ENCODE assay signal across 12 mouse cellular contexts in the genomic region with DNA sequence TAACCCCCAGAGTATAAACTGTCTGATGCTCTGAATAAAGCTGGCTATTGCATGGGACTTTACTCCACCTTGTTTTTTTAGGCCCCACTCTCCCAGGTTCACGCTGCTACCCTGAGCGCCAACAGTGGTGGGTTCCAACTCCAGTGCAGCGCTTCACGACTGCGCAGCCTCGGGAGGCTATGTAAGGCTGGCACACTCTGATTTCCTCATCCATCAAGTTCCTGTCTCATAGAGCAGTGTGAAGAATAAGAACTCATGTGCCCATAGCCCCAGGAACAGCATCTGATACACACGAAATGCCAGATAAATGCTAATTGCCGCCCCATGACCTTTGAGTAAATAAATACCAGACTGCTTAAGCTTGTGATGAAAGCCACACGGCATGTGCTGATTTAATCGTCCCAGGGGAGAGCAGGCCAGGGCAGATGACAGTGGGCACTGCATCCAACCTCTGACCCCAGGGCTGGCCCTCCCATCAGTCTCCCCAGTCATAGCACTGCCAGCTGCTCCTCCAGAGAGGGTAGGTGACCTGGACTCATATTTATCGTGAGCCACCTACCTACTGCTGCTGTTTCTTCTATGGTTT.
A peak's percentile ranks its signal among the peaks of the same experiment; 100 is the strongest.
DNase-seq lines count a peak whose midpoint lies in the region; ATAC-seq and TF ChIP-seq lines count a peak whose summit lies in the region.
"Had no signal": no experiment of that assay in that cellular context is flagged by ENCODE, and none has a peak within 500 bp of the region (broad histone marks: within the 10 kb centered on the region; RNA-seq: fewer than 3 reads in every experiment).

No protein-coding gene starts in this region.

- H3K36me3 ChIP-seq in kidney, adult 2 months (ENCODE audit: control insufficient read depth, insufficient read depth, low read length): no peaks in the 10 kb centered on the region
- H3K36me3 ChIP-seq in midbrain, embryonic 14.5 days (ENCODE audit: control insufficient read depth, insufficient read depth, low read length): no peaks in the 10 kb centered on the region
- H3K36me3 ChIP-seq in midbrain, embryonic 16.5 days (ENCODE audit: control insufficient read depth, insufficient read depth, low read length): 0 out of 2 replicates have a peak, but pooled peaks cover 2% of the 10 kb centered on the region
- H3K36me3 ChIP-seq in neural tube, embryonic 15.5 days: peaks cover 12% of the 10 kb centered on the region
- no peaks in the 10 kb centered on the region for H3K36me3 ChIP-seq in forebrain, embryonic 15.5 days
- H3K36me3 ChIP-seq: liver, embryonic 13.5 days had no signal

- peak; percentile 12 for DNase-seq in kidney, adult 2 months
- DNase-seq in kidney, adult 18-20 months: no peak
- DNase-seq in midbrain, embryonic 14.5 days: no peak
- peak; percentile 43 for DNase-seq in forelimb bud, embryonic 11.5 days (ENCODE audit: low read depth, low spot score)
- no peak for DNase-seq in spleen, postnatal 4 days (ENCODE audit: low spot score in 2 of 2)
- DNase-seq: adrenal gland, postnatal 10 days; heart, postnatal 4 days; liver, embryonic 13.5 days had no signal

- H3K9me3 ChIP-seq in midbrain, embryonic 14.5 days (ENCODE audit: control insufficient read depth, low read length): no peaks in the 10 kb centered on the region
- no peaks in the 10 kb centered on the region for H3K9me3 ChIP-seq in midbrain, embryonic 16.5 days (replicated peaks; ENCODE audit: control insufficient read depth, low read length, poor library complexity, severe bottlenecking)
- H3K9me3 ChIP-seq in neural tube, embryonic 15.5 days (replicated peaks): no peaks in the 10 kb centered on the region
- no peaks in the 10 kb centered on the region for H3K9me3 ChIP-seq in forebrain, embryonic 15.5 days
- H3K9me3 ChIP-seq: liver, embryonic 13.5 days had no signal

- no peaks in the 10 kb centered on the region for H3K27me3 ChIP-seq in kidney, adult 2 months (replicated peaks; ENCODE audit: control insufficient read depth, insufficient read depth, low read length)
- H3K27me3 ChIP-seq in midbrain, embryonic 14.5 days (ENCODE audit: control insufficient read depth, insufficient read depth, low read length): no peaks in the 10 kb centered on the region
- H3K27me3 ChIP-seq in midbrain, embryonic 16.5 days (ENCODE audit: control insufficient read depth, insufficient read depth, low read depth, low read length): no peaks in the 10 kb centered on the region
- H3K27me3 ChIP-seq in neural tube, embryonic 15.5 days (replicated peaks): no peaks in the 10 kb centered on the region
- no peaks in the 10 kb centered on the region for H3K27me3 ChIP-seq in forebrain, embryonic 15.5 days
- H3K27me3 ChIP-seq: liver, embryonic 13.5 days had no signal

- no peaks in the 10 kb centered on the region for H3K4me1 ChIP-seq in kidney, adult 2 months (ENCODE audit: control insufficient read depth, insufficient read depth, low read length)
- no peaks in the 10 kb centered on the region for H3K4me1 ChIP-seq in midbrain, embryonic 14.5 days (ENCODE audit: control insufficient read depth, insufficient read depth, low read length)
- no peaks in the 10 kb centered on the region for H3K4me1 ChIP-seq in midbrain, embryonic 16.5 days (ENCODE audit: control insufficient read depth, insufficient read depth, low read length)
- H3K4me1 ChIP-seq in neural tube, embryonic 15.5 days: peaks cover 6% of the 10 kb centered on the region; the same call in 1 of the 2 replicates
- H3K4me1 ChIP-seq in forebrain, embryonic 15.5 days: peaks cover 3% of the 10 kb centered on the region; the same call in 1 of the 2 replicates
- H3K4me1 ChIP-seq: liver, embryonic 13.5 days had no signal

- H3K9ac ChIP-seq in midbrain, embryonic 14.5 days (replicated peaks; ENCODE audit: low read length): 0 out of 2 replicates have a peak overlapping the region, but pooled peaks have one; percentile 4
- H3K9ac ChIP-seq in midbrain, embryonic 16.5 days (ENCODE audit: low read depth, low read length): no peak overlapping the region
- H3K9ac ChIP-seq in neural tube, embryonic 15.5 days (replicated peaks): no peak overlapping the region
- no peak overlapping the region for H3K9ac ChIP-seq in forebrain, embryonic 15.5 days (replicated peaks)
- H3K9ac ChIP-seq: liver, embryonic 13.5 days had no signal

- no peak for TF ChIP-seq CTCF in kidney, adult 2 months (conservative IDR thresholded peaks at IDR 0.05; ENCODE audit: insufficient read depth, insufficient read length, low read depth, low read length)

- no peak overlapping the region for H3K4me2 ChIP-seq in midbrain, embryonic 14.5 days (ENCODE audit: low read length)
- no peak overlapping the region for H3K4me2 ChIP-seq in midbrain, embryonic 16.5 days (ENCODE audit: low read length)
- no peak overlapping the region for H3K4me2 ChIP-seq in neural tube, embryonic 15.5 days
- H3K4me2 ChIP-seq in forebrain, embryonic 15.5 days (replicated peaks): no peak overlapping the region
- H3K4me2 ChIP-seq: liver, embryonic 13.5 days had no signal

- ATAC-seq in midbrain, embryonic 14.5 days (ENCODE audit: low FRiP score, low TSS enrichment): no peak
- ATAC-seq in midbrain, embryonic 16.5 days: no peak
- ATAC-seq in neural tube, embryonic 15.5 days (ENCODE audit: low FRiP score): peak; percentile 52; the same call in 1 of the 2 replicates
- ATAC-seq in forebrain, embryonic 15.5 days (replicated peaks): no peak

- 56% methylated on average over 11 of the region's 11 CpGs for WGBS in kidney, adult 2 months
- WGBS in midbrain, embryonic 14.5 days: 63% methylated on average over 11 of the region's 11 CpGs
- 58% methylated on average over 11 of the region's 11 CpGs for WGBS in midbrain, embryonic 16.5 days
- 40% methylated on average over 11 of the region's 11 CpGs for WGBS in neural tube, embryonic 15.5 days
- WGBS in forebrain, embryonic 15.5 days: 68% methylated on average over 11 of the region's 11 CpGs

- TF ChIP-seq POLR2A in kidney, adult 2 months (IDR thresholded peaks at IDR 0.05; ENCODE audit: low read depth, low read length): no peak

- no peak overlapping the region for H3K27ac ChIP-seq in kidney, adult 2 months (ENCODE audit: insufficient read depth, low read depth, low read length)
- no peak overlapping the region for H3K27ac ChIP-seq in midbrain, embryonic 14.5 days (replicated peaks; ENCODE audit: low read depth, low read length)
- no peak overlapping the region for H3K27ac ChIP-seq in midbrain, embryonic 16.5 days (ENCODE audit: low read length)
- no peak overlapping the region for H3K27ac ChIP-seq in neural tube, embryonic 15.5 days (replicated peaks)
- no peak overlapping the region for H3K27ac ChIP-seq in forebrain, embryonic 15.5 days (replicated peaks)
- H3K27ac ChIP-seq: layer of hippocampus, adult 2 months; liver, embryonic 13.5 days had no signal

- no peak overlapping the region for H3K4me3 ChIP-seq in kidney, adult 2 months (ENCODE audit: insufficient read depth, low read depth, low read length)
- H3K4me3 ChIP-seq in midbrain, embryonic 14.5 days (replicated peaks; ENCODE audit: low read depth, low read length): no peak overlapping the region
- H3K4me3 ChIP-seq in midbrain, embryonic 16.5 days (ENCODE audit: low read depth, low read length): no peak overlapping the region
- H3K4me3 ChIP-seq in neural tube, embryonic 15.5 days (replicated peaks): no peak overlapping the region
- H3K4me3 ChIP-seq in forebrain, embryonic 15.5 days: no peak overlapping the region
- H3K4me3 ChIP-seq: layer of hippocampus, adult 2 months; liver, embryonic 13.5 days had no signal

Comparison
In these comparisons a context has a peak if more than half of its experiments do, and no peak if none do; other contexts are left out.
1. DNase-seq: peak in kidney, adult 2 months (single experiment) and forelimb bud, embryonic 11.5 days (single experiment); none in kidney, adult 18-20 months (single experiment), midbrain, embryonic 14.5 days (single experiment) and spleen, postnatal 4 days (0 of 2).